8 mouse cellular contexts compared by ENCODE assay signal in genomic region chr2:143914221-143914620, GRCm38 (mm10). TPM values are rescaled to one million over a fixed set of nuclear protein-coding genes. Genes with fewer than 3 reads are reported as not detected.
A peak's percentile ranks its signal among the peaks of the same experiment; 100 is the strongest.
DNase-seq lines count a peak whose midpoint lies in the region; ATAC-seq lines count a peak whose summit lies in the region.

No protein-coding gene starts in this region.

- 4% methylated on average over 10 of the region's 10 CpGs for WGBS in kidney, embryonic 14.5 days
- 6% methylated on average over 10 of the region's 10 CpGs for WGBS in hindbrain, embryonic 16.5 days
- WGBS in midbrain, embryonic 16.5 days, result 4% methylated on average over 10 of the region's 10 CpGs

- H3K27me3 ChIP-seq in kidney, embryonic 14.5 days (ENCODE audit: control insufficient read depth, insufficient read depth, low read length), result no peaks in the 10 kb centered on the region
- no peaks in the 10 kb centered on the region for H3K27me3 ChIP-seq in hindbrain, embryonic 16.5 days (replicated peaks; ENCODE audit: control insufficient read depth, insufficient read depth, low read length)
- H3K27me3 ChIP-seq in midbrain, embryonic 16.5 days (ENCODE audit: control insufficient read depth, insufficient read depth, low read depth, low read length), result no peaks in the 10 kb centered on the region

- H3K4me2 ChIP-seq in kidney, embryonic 14.5 days (replicated peaks; ENCODE audit: low read depth, low read length), result peak overlapping the region; percentile 67
- H3K4me2 ChIP-seq in hindbrain, embryonic 16.5 days (ENCODE audit: low read length), result peak overlapping the region; percentile 70
- peak overlapping the region; percentile 59 for H3K4me2 ChIP-seq in midbrain, embryonic 16.5 days (ENCODE audit: low read length)

- DNase-seq in kidney, adult 11 months, result no peak
- peak; percentile 49 for DNase-seq in embryo, embryonic 10.5 days (ENCODE audit: low spot score)
- no peak for DNase-seq in testis, postnatal 14 days (ENCODE audit: low spot score)
- DNase-seq in left cerebral cortex, postnatal 10 days (ENCODE audit: extremely low spot score in 1 of 2, low spot score in 2 of 2), result no peak

- peak overlapping the region; percentile 81 for H3K9ac ChIP-seq in kidney, embryonic 14.5 days (ENCODE audit: low read depth, low read length)
- peak overlapping the region; percentile 83 for H3K9ac ChIP-seq in hindbrain, embryonic 16.5 days (ENCODE audit: low read depth, low read length)
- peak overlapping the region; percentile 75 for H3K9ac ChIP-seq in midbrain, embryonic 16.5 days (ENCODE audit: low read depth, low read length)

- H3K9me3 ChIP-seq in kidney, embryonic 14.5 days (ENCODE audit: control insufficient read depth, low read length), result no peaks in the 10 kb centered on the region
- no peaks in the 10 kb centered on the region for H3K9me3 ChIP-seq in hindbrain, embryonic 16.5 days (ENCODE audit: control insufficient read depth, low read length)
- H3K9me3 ChIP-seq in midbrain, embryonic 16.5 days (replicated peaks; ENCODE audit: control insufficient read depth, low read length, poor library complexity, severe bottlenecking), result no peaks in the 10 kb centered on the region

- no peaks in the 10 kb centered on the region for H3K36me3 ChIP-seq in kidney, embryonic 14.5 days (ENCODE audit: control insufficient read depth, insufficient read depth, low read length)
- no peaks in the 10 kb centered on the region for H3K36me3 ChIP-seq in hindbrain, embryonic 16.5 days (ENCODE audit: control insufficient read depth, insufficient read depth, low read length)
- H3K36me3 ChIP-seq in midbrain, embryonic 16.5 days (ENCODE audit: control insufficient read depth, insufficient read depth, low read length), result no peaks in the 10 kb centered on the region

- peak overlapping the region; percentile 99 for H3K27ac ChIP-seq in kidney, embryonic 14.5 days (ENCODE audit: low read depth, low read length)
- peak overlapping the region; percentile 86 for H3K27ac ChIP-seq in hindbrain, embryonic 16.5 days (ENCODE audit: low read depth, low read length)
- H3K27ac ChIP-seq in midbrain, embryonic 16.5 days (ENCODE audit: low read length), result peak overlapping the region; percentile 88

- H3K4me1 ChIP-seq in kidney, embryonic 14.5 days (ENCODE audit: control insufficient read depth, insufficient read depth, low read length), result peaks cover 22% of the 10 kb centered on the region
- H3K4me1 ChIP-seq in hindbrain, embryonic 16.5 days (ENCODE audit: control insufficient read depth, insufficient read depth, low read depth, low read length), result peaks cover 25% of the 10 kb centered on the region
- peaks cover 24% of the 10 kb centered on the region for H3K4me1 ChIP-seq in midbrain, embryonic 16.5 days (ENCODE audit: control insufficient read depth, insufficient read depth, low read length)

- intact Hi-C loops in left cerebral cortex, postnatal 10 days (cut with DNase I), result no loop called here

- peak overlapping the region; percentile 84 for H3K4me3 ChIP-seq in kidney, embryonic 14.5 days (ENCODE audit: low read length)
- peak overlapping the region; percentile 65 for H3K4me3 ChIP-seq in hindbrain, embryonic 16.5 days (ENCODE audit: low read length)
- H3K4me3 ChIP-seq in midbrain, embryonic 16.5 days (ENCODE audit: low read depth, low read length), result peak overlapping the region; percentile 65

- ATAC-seq in kidney, embryonic 14.5 days (ENCODE audit: low FRiP score, low TSS enrichment), result no peak
- no peak for ATAC-seq in hindbrain, embryonic 16.5 days
- ATAC-seq in midbrain, embryonic 16.5 days, result no peak
- no peak for ATAC-seq in frontal cortex, adult (ENCODE audit: low TSS enrichment)

RNA-seq across cellular contexts. Expression of gene Dstn, which starts 0.9 kb away (rescaled TPM):
- polyA plus RNA-seq in kidney, embryonic 14.5 days (2014; fragmentation: Nextera tagmentation; extraction: Ambion mirVana), result 319 and 404 TPM in 2 replicates
- 431 and 440 TPM in 2 replicates for polyA plus RNA-seq in hindbrain, embryonic 16.5 days (2015; fragmentation: Nextera tagmentation; extraction: Ambion mirVana)
- 429 and 431 TPM in 2 replicates for polyA plus RNA-seq in midbrain, embryonic 16.5 days (2015; fragmentation: Nextera tagmentation; extraction: Ambion mirVana)
- total RNA-seq in left cerebral cortex, postnatal 10 days (2021), result 100 to 1,000 TPM; 257 to 270 TPM

RNA-seq across cellular contexts. Expression of gene Bfsp1, which starts 51.2 kb away (rescaled TPM):
- 1.0 and 1.7 TPM in 2 replicates for polyA plus RNA-seq in kidney, embryonic 14.5 days (2014; fragmentation: Nextera tagmentation; extraction: Ambion mirVana)
- 0.85 and 2.0 TPM in 2 replicates for polyA plus RNA-seq in hindbrain, embryonic 16.5 days (2015; fragmentation: Nextera tagmentation; extraction: Ambion mirVana)
- 1.7 and 2.0 TPM in 2 replicates for polyA plus RNA-seq in midbrain, embryonic 16.5 days (2015; fragmentation: Nextera tagmentation; extraction: Ambion mirVana)
- total RNA-seq in left cerebral cortex, postnatal 10 days (2021), result 1 to 10 TPM; 3.1 to 3.7 TPM
